Mouse (Mus musculus): ENCODE data around the gene Suclg2. TPM values are rescaled to one million over a fixed set of nuclear protein-coding genes. Genes with fewer than 3 reads are reported as not detected.

The Suclg2 gene
- polyA plus RNA-seq, 1 experiment from 2014 or later = 17.6 TPM

DNA sequence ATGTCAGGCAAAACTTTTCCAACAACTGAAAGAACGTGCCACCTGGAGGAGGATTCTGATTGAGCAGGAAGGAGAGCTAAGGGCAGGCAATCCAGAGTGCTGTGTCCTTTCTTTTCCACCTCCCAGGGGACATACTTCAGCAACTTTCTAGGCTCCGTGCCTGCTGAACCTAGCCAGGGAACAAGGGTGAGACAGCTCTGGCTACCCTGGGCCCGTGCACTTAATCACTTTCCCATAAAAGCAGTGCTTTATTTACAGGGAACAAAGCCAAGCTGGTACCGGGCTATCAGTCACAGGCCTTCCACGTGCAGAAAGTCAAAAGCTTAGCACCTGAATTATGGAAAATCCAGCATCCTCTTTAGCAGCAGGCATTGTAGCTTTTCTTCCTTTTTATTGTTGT lies 5.4 kb downstream of the Suclg2 start:
- Histone ChIP-seq H3K36me3 (no peaks in the 10 kb centered on the region), H3K4me3 (replicated peaks) (no peak overlapping the region), H3K9me3 (no peaks in the 10 kb centered on the region), H3K4me1 (replicated peaks) (peaks cover 4% of the 10 kb centered on the region; the same call in 1 of the 2 replicates), H3K9ac (replicated peaks) (no peak overlapping the region), H3K27ac (no peak overlapping the region), H3K27me3 (no peaks in the 10 kb centered on the region), H3K4me2 (replicated peaks) (no peak overlapping the region)
- 15% methylated on average over 5 of the region's 5 CpGs for WGBS
- ATAC-seq = no peak

DNA sequence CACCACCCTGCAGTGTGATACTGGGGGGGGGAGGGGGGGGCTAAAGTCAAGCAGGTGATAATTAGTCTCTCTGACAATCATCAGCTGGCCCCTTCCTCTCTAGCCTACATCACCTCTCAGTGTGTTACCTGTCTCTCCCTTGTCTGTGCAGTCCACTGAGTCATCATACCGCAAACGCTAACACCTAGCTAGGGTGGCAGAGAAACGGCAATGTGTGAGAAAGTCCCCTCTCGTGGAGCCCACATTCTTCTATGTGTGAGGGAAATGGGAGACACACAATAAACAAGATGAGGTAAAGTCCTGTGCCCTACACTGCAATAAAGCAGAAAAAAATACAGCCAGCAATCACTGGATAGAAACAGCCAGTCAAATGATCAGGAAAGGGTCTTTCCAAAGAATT lies 6.5 kb downstream of the Suclg2 start:
- no peak overlapping the region for H3K4me3 ChIP-seq (replicated peaks)
- ATAC-seq = no peak
- no peaks in the 10 kb centered on the region for H3K9me3 ChIP-seq
- no peaks in the 10 kb centered on the region; the same call in 1 of the 2 replicates for H3K4me1 ChIP-seq (replicated peaks)
- no peak overlapping the region for H3K9ac ChIP-seq (replicated peaks)
- H3K27me3 ChIP-seq = no peaks in the 10 kb centered on the region
- WGBS = 90% methylated on average over 4 of the region's 4 CpGs
- H3K27ac ChIP-seq = no peak overlapping the region
- H3K4me2 ChIP-seq (replicated peaks) = no peak overlapping the region
- H3K36me3 ChIP-seq = no peaks in the 10 kb centered on the region

- Histone ChIP-seq H3K27me3 (no peaks in the 10 kb centered on the region), H3K9me3 (no peaks in the 10 kb centered on the region), H3K4me2 (replicated peaks) (no peak overlapping the region), H3K4me3 (replicated peaks) (no peak overlapping the region), H3K27ac (no peak overlapping the region), H3K9ac (replicated peaks) (no peak overlapping the region), H3K4me1 (replicated peaks) (no peaks in the 10 kb centered on the region; the same call in 1 of the 2 replicates), H3K36me3 (no peaks in the 10 kb centered on the region)
- ATAC-seq = no peak
- WGBS = 85% methylated on average over 3 of the region's 3 CpGs
Observed at GRCm38 (mm10) chr6:95711671-95712070, 6.9 kb downstream of the Suclg2 start.

DNA sequence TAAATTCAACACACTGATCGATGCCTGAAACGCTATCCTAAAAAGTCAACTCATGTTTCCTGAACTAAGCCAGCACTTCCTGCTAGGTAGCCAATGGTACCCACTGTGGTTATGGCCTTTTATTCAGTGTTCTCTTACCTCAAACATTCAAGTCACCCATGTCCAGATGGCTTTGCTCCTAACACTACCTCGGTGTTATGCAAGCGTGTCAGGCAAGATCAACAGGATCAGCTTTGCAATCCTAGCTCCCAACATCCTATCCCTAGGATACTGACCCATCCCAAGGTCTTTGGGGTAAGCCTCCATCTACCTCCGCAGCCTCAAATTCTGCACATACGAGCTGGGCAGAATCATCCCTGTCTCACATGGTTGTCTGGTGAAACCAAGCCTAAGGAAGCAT lies 7.7 kb downstream of the Suclg2 start:
- no peak for ATAC-seq
- H3K4me3 ChIP-seq (replicated peaks) = no peak overlapping the region
- H3K4me1 ChIP-seq (replicated peaks) = no peaks in the 10 kb centered on the region; the same call in 1 of the 2 replicates
- no peaks in the 10 kb centered on the region for H3K27me3 ChIP-seq
- no peaks in the 10 kb centered on the region for H3K9me3 ChIP-seq
- 96% methylated on average over 6 of the region's 6 CpGs for WGBS
- no peak overlapping the region for H3K27ac ChIP-seq
- no peak overlapping the region for H3K9ac ChIP-seq (replicated peaks)
- no peak overlapping the region for H3K4me2 ChIP-seq (replicated peaks)
- H3K36me3 ChIP-seq = no peaks in the 10 kb centered on the region

DNA sequence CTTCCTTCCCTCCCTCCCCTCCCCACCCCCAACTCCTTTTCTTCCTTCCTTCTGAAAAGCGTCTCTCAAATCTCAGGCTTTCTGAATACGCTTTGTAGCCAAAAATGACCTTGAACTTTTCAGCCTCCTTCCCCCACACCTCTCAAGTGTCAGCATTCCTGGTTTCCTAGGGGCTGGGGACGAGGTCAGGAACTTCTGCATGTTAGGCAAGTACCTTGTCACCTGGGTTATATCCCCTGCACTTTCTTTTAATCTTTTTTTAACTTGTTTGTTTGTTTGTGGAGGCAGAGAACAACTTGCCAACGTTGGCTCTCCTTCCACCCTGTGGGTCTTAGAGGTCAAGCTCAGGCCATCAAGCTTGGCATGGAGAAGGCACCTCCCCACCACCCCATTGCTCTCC lies 9.1 kb downstream of the Suclg2 start:
- no peak for ATAC-seq
- Histone ChIP-seq H3K36me3 (no peaks in the 10 kb centered on the region), H3K27me3 (no peaks in the 10 kb centered on the region), H3K4me1 (replicated peaks) (no peaks in the 10 kb centered on the region; the same call in 1 of the 2 replicates), H3K9ac (replicated peaks) (no peak overlapping the region), H3K4me2 (replicated peaks) (no peak overlapping the region), H3K9me3 (no peaks in the 10 kb centered on the region), H3K4me3 (replicated peaks) (no peak overlapping the region), H3K27ac (no peak overlapping the region)
- WGBS = 41% methylated on average over 4 of the region's 4 CpGs

- H3K36me3 ChIP-seq = no peaks in the 10 kb centered on the region
- H3K9ac ChIP-seq (replicated peaks) = no peak overlapping the region
- H3K9me3 ChIP-seq = no peaks in the 10 kb centered on the region
- H3K4me2 ChIP-seq (replicated peaks) = no peak overlapping the region
- 83% methylated on average over 5 of the region's 5 CpGs for WGBS
- H3K4me1 ChIP-seq (replicated peaks) = no peaks in the 10 kb centered on the region; the same call in 1 of the 2 replicates
- no peak overlapping the region for H3K27ac ChIP-seq
- ATAC-seq = no peak
- H3K4me3 ChIP-seq (replicated peaks) = no peak overlapping the region
- H3K27me3 ChIP-seq = no peaks in the 10 kb centered on the region
Observed at GRCm38 (mm10) chr6:95709106-95709505, 9.5 kb downstream of the Suclg2 start.

DNA sequence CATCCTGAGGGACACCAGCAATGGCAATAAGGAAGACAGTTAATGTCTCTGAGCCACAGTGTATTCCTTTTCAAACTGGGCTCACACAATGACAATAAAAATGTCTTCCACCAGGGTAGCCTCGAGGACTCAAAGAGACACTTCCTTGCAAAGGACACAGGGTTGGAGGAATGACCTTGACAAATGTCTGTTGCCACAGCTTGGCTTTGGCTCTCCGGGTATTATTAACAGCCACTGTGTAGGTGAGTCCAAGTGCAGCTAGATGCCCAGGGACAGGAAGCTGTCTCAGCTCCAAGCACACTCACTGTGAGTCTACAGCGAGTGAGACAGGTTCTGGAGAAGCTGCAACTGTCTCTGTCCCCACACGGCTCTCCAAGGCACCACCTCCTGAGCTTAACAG lies 14.0 kb downstream of the Suclg2 start:
- no peak overlapping the region for H3K9ac ChIP-seq (replicated peaks)
- no peak overlapping the region for H3K27ac ChIP-seq
- no peaks in the 10 kb centered on the region for H3K27me3 ChIP-seq
- no peaks in the 10 kb centered on the region; the same call in 1 of the 2 replicates for H3K4me1 ChIP-seq (replicated peaks)
- H3K4me2 ChIP-seq (replicated peaks) = no peak overlapping the region
- no peak overlapping the region for H3K4me3 ChIP-seq (replicated peaks)
- WGBS = 95% methylated on average over 4 of the region's 4 CpGs
- no peaks in the 10 kb centered on the region for H3K36me3 ChIP-seq
- ATAC-seq = no peak
- H3K9me3 ChIP-seq = no peaks in the 10 kb centered on the region

DNA sequence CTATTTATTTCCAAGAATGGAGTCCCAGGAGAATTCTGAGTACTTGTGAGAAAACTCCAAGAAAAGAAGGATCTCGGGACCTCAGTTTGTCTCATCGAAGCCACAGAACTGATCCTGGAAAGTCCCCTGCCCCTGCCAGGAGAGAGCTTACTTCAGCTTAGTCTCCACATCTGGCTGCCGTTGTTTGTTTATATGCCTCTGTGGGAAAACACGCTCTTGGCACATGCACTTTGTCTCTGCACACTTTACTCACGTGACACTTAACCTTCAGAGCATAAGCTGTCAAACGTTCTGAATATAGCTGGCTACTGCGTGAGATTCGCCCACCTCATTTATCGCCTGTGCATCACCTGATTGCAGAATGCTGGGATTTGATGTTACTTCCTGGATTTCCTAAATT lies 16.4 kb downstream of the Suclg2 start:
- Histone ChIP-seq H3K27ac (no peak overlapping the region), H3K9ac (replicated peaks) (no peak overlapping the region), H3K4me3 (replicated peaks) (no peak overlapping the region), H3K36me3 (no peaks in the 10 kb centered on the region), H3K9me3 (no peaks in the 10 kb centered on the region), H3K27me3 (no peaks in the 10 kb centered on the region), H3K4me1 (replicated peaks) (peaks cover 6% of the 10 kb centered on the region), H3K4me2 (replicated peaks) (no peak overlapping the region)
- WGBS = 82% methylated on average over 9 of the region's 9 CpGs
- no peak for ATAC-seq

- Histone ChIP-seq H3K4me2 (replicated peaks) (no peak overlapping the region), H3K9ac (replicated peaks) (no peak overlapping the region), H3K4me1 (replicated peaks) (peaks cover 6% of the 10 kb centered on the region), H3K27me3 (no peaks in the 10 kb centered on the region), H3K4me3 (replicated peaks) (no peak overlapping the region), H3K27ac (no peak overlapping the region), H3K36me3 (no peaks in the 10 kb centered on the region), H3K9me3 (no peaks in the 10 kb centered on the region)
- no peak for ATAC-seq
- 82% methylated on average over 7 of the region's 7 CpGs for WGBS
Observed at GRCm38 (mm10) chr6:95701786-95702185, 16.8 kb downstream of the Suclg2 start.

DNA sequence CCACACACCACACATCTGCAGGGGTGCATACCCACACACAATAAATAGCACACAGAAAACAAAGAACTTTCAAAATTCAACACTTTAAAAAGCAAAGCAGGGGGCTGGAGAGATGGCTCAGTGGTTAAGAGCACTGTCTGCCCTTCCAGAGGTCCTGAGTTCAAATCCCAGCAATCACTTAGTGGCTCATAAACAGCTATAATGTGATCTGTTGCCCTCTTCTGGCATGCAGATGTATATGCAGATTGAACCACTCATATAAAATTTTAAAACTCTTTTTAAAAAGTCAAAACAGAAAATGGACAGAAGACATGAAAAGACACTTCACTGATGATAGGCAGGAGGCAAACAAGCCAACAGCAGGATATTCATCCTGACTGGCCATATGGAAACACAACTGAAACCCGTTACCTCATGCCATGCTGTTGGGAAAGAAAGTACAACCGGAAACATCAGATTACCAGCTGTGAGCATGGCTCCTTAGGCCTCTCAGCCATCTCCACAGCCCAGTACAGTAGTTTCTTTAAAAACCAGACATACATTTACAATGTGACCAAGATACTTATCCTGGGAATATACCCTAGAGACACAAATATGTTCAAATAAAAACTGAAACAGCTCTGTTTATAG lies 17.5 kb downstream of the Suclg2 start:
- H3K4me1 ChIP-seq (replicated peaks) = peaks cover 6% of the 10 kb centered on the region
- H3K27me3 ChIP-seq = no peaks in the 10 kb centered on the region
- no peak for ATAC-seq
- H3K36me3 ChIP-seq = no peaks in the 10 kb centered on the region
- no peak overlapping the region for H3K4me2 ChIP-seq (replicated peaks)
- H3K9ac ChIP-seq (replicated peaks) = no peak overlapping the region
- WGBS = 86% methylated on average over 2 of the region's 2 CpGs
- no peak overlapping the region for H3K27ac ChIP-seq
- no peak overlapping the region for H3K4me3 ChIP-seq (replicated peaks)
- H3K9me3 ChIP-seq = no peaks in the 10 kb centered on the region

- WGBS = 85% methylated on average over 5 of the region's 5 CpGs
- no peak overlapping the region for H3K9ac ChIP-seq (replicated peaks)
- H3K4me3 ChIP-seq (replicated peaks) = no peak overlapping the region
- ATAC-seq = no peak
- no peaks in the 10 kb centered on the region for H3K27me3 ChIP-seq
- H3K27ac ChIP-seq = no peak overlapping the region
- peaks cover 6% of the 10 kb centered on the region for H3K4me1 ChIP-seq (replicated peaks)
- no peak overlapping the region for H3K4me2 ChIP-seq (replicated peaks)
- H3K9me3 ChIP-seq = no peaks in the 10 kb centered on the region
- H3K36me3 ChIP-seq = no peaks in the 10 kb centered on the region
Observed at GRCm38 (mm10) chr6:95700191-95700590, 18.4 kb downstream of the Suclg2 start.

DNA sequence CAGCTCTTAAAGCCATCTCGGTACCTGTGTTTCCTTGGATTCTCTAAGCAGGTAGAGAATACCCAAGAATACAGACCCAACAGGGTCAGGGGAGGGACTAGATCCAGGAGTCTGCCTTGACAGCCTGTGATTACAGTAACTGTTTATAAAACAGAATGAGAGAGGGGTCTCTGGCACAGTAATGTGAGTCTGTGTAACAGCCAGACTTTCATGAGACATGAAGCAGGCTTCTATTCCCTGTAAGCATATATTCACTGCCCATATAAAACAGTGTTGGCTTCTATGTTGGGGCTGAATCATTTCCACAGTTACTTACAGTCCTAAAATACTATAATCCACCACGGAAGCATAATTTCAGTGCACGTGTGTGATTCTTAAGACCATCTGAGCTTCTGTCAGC lies 19.3 kb downstream of the Suclg2 start:
- Histone ChIP-seq H3K9me3 (no peaks in the 10 kb centered on the region), H3K27me3 (no peaks in the 10 kb centered on the region), H3K27ac (no peak overlapping the region), H3K9ac (replicated peaks) (no peak overlapping the region), H3K36me3 (no peaks in the 10 kb centered on the region), H3K4me1 (replicated peaks) (peaks cover 6% of the 10 kb centered on the region), H3K4me2 (replicated peaks) (no peak overlapping the region), H3K4me3 (replicated peaks) (no peak overlapping the region)
- no peak for ATAC-seq
- 83% methylated on average over 3 of the region's 3 CpGs for WGBS

- ATAC-seq = peak; percentile 53; the same call in 1 of the 2 replicates
- WGBS = 34% methylated on average over 6 of the region's 6 CpGs
- H3K36me3 ChIP-seq = no peaks in the 10 kb centered on the region
Observed at GRCm38 (mm10) chr6:95698536-95699162, 20.0 kb downstream of the Suclg2 start.

More at GRCm38 (mm10) chr6:95698536-95699162, 20.0 kb downstream of the Suclg2 start:
- no peak overlapping the region for H3K27ac ChIP-seq
- H3K4me1 ChIP-seq (replicated peaks) = peaks cover 6% of the 10 kb centered on the region
- no peak overlapping the region for H3K4me2 ChIP-seq (replicated peaks)
- H3K9me3 ChIP-seq = no peaks in the 10 kb centered on the region
- no peak overlapping the region for H3K4me3 ChIP-seq (replicated peaks)
- H3K27me3 ChIP-seq = no peaks in the 10 kb centered on the region
- H3K9ac ChIP-seq (replicated peaks) = no peak overlapping the region
